Mouse (Mus musculus) heart, postnatal 0 days (tissue): ENCODE measurements around the gene Pomt2.

Experiments used
- CTCF ChIP-seq: IDR thresholded peaks from 2 replicates; pipeline ENCODE4 v1.5.1; 2016; ENCODE audit warnings: antibody characterized with exemption, control low read depth, low read depth
- EP300 ChIP-seq: IDR thresholded peaks from 2 replicates; pipeline ENCODE4 v1.6.1; 2016; ENCODE audit warnings: antibody characterized with exemption, low read depth

DNA sequence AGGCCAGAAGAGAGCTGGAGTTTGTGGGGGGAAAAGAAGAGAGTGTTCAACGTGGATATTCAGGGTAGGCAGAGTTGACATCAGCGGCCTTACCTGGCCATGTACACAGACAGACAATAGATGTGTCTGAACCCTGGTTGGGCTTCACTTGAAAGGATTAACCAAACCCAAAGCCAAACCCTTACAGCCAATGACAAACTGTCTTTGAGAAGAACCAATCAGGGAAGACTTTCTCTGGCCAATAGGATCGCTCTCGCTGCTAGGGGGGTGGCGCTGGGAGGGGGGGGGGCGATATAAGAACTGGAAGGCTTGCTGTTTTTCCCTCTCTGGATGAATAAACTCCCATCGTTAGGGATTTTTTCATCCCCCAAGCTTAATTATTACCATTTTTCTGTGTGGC, 60.5 kb downstream of the Pomt2 start:
- no peak for TF ChIP-seq EP300
- no peak for TF ChIP-seq CTCF
